Mouse (Mus musculus): ENCODE measurements around the gene Vipr2.

Vipr2 gene

DNA sequence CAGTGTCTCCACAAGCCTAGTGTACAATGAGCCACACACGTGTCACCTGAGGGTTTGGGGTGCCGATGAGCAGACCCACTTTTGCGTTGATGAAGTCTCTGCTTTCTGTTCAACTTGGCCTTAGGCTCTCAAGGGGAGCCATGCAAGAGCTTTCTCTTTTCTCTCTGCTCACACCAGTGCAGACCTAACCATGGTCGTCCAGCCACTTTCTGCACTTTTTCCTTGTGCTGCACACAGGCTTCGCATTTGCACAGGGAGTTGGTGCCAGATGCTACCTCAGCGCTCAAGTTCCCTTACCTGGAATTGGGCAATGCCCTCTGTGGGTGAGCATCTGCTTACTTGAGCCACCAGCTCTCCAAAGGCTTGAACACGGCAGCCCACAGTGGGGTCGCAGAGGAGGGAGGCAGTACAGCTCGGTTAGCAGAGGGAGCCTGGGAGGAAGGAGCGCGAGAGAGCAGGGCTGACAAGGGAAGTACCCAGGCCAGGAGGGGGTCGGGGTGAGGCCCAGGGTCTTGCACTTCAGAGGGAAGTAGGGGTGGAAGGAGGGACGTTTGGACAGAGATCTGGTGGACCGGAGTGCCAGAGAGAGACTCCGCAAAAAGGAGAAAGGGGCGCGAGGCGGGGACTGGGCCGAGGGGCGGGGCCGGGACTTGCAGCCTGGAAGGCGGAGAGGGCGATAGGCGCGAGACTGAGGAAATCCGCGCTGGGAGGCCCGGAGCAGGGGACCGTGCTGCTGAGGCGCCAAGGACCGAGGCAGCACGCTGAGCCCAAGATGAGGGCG, at the start of gene Vipr2:
Gene Vipr2 (plus strand): TSS at position 653 of the 781 bp plus-strand sequence.
- peak; percentile 23 to 61 for DNase-seq

DNA sequence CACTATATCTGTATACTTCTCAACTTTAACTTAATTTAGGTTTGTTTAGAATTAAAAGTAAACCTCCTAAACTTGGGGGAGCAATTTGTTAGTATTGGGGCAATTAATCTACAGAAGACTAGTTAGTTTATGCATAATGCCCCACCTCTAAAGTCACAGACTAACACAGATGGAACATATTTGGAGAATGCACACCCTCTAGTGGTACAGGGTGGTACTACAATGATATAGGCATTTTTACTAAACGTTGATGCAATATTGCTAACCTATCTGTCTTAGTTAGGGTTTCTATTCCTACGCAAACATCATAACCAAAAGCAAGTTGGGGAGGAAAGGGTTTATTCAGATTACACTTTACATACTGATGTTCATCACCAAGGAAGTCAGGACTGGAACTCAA, 49.4 kb upstream of the Vipr2 start:
- no peak for DNase-seq

DNA sequence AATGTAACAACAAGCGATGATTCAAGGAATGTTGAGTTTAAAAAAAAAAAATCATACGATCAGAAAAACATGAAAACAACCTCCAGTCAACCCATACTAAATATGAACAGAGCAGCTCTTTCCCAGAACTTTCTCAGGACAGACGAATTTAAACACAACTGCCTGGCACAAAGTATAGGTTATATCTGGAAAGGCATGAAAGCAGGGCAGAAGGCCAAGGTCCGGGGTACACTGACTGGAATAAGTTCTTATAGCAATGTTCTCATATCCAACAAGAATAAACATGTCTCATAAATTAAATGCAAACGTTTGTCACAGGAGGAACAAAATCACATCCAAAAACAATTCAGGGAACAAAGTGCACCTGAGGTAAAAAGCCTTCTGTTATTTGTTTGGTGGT, 42.2 kb upstream of the Vipr2 start:
- DNase-seq, result no peak

DNA sequence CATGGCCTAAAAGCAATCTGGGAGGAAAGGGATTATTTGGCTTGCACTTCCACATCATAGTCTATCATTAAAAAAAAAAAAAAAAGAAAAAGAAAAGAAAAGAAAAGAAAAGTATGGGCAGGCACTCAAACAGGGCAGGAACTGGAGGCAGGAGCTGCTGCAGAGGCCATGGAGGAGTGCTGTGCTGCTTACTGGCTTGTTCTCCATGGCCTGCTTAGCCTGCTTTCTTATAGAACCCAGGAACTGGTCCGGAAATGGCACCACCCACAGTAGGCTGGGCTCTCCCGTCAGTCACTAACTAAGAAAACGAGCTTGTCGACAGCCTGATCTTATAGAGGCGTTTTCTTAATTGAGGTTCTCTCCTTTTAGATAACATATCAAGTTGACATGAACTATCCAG, 32.7 kb upstream of the Vipr2 start:
- no peak for DNase-seq

DNA sequence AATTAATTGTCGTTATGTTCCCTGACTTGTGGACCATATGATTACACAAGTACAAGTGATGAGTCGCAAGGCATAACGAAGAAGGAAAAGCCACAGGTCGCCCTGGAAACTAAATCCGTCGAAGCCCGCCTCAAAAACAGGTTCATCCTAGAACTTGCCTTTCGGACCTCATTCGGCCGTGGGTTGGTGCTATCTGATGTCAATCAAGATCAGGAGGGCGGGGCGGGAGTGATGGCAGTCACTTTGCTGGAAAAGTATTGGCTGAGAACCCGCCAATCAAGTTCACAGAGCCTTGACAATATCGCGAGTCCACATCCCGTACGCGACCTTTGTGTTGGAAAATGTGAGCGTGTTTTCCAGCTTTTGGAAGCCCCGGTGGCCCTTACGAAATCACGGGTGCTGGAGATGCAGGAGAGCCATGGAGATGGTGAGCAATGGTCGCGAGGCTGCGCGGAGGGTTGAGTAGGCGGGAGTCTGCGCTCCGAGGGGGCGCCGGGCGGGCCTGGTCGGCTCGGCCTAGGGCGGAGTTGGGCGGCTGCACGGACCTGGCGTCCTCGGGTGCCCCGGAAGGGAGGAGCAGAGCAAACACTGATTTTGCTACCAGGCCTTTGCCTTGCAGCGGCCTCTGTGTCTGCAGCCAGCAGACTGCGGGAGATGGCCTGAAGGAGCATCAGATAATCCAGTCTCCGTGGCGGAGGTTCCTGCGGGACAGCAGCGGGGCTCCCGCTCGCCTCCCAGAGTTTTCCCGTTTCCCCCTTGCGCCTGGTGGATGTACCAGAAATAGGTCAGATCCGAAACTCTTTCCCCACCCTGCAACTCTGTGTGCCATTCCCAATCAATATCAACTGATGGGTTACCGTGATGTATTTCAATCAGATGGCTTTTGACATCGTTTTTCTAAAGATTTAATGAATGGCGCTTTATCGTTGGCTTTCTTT, 29.8 kb upstream of the Vipr2 start, which contains the start of gene Zfp386:
Gene Zfp386 (plus strand): TSS at position 285 of the 938 bp plus-strand sequence.
- peak; percentile 99 to 100 for DNase-seq

DNA sequence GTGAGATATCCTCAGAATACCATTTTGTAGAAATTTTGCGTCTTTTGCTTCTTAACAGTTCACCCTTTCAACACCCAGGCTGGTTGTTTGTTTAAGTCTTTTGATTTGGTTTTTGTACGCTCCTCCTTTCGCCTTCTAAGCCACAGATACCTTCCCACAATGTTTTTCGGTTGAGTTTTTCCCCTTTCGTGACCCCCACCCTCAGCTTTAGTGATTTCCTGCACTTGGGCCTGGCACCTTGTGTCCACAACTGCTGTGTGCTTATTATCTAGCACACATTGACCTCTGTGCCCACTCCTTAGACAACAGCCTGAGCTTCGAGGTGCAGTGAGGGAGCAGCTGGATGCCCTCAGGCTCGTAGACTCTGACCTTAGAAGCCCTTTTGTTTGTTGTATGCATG, 28.8 kb upstream of the Vipr2 start:
- DNase-seq, result no peak

DNA sequence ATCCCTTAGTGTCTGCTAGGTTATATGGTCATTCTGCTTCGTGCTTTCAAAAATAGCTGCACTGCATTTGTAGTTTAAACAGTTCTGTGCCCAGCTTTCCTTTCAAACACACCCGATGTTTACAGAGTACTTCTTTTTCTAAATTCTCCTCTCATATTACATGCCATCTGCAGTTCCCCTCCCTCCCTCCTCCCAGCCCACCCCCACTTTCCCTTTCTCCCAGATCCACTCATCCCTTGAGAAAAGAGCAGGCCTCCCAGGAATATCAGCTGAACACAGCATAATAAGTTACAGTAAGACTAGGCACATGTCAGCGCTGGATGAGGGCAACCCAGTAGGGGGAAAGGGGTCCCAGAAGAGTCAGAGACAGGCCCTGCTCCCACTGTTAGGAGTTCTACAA, 28.3 kb upstream of the Vipr2 start:
- no peak for DNase-seq

DNA sequence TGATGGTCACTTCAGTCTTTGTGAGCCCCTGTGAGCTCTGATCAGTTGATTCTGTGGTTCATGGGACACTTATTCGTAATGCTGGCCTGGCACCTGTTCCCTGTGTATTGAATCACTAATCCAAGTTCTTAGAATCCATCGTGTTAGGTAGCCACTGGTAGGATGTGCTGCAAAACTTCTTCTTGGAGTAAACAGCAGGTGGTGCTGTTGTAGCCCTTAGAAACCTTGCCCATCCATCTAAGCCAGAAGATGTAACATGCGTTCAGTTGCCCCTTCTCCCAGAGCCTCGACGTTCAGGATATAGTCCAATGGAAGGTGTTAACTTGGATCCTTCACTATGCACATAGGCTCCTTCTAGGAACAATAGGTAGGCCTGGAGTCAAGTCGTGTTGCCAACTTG, 27.8 kb upstream of the Vipr2 start:
- peak in 1 of 2 experiments; percentile 20 for DNase-seq

DNA sequence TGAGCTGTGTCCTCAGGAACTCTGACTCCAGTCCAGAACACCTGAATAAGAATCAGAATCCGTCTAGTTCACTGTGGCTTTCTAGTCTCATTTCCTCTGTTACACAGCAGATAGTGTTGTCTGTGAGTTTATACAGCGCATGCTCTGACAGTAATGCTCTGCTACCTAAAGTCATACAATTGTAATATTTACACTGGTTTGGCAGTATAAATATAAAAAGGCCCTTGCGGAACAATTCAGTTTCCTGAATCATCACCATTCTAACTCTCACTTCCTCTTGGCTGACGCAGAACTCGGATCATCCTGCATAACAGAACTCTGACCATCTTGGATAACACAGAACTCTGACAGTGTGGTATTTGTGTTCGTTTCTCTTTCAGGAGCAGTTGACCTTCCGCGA, 23.2 kb upstream of the Vipr2 start:
- no peak for DNase-seq

DNA sequence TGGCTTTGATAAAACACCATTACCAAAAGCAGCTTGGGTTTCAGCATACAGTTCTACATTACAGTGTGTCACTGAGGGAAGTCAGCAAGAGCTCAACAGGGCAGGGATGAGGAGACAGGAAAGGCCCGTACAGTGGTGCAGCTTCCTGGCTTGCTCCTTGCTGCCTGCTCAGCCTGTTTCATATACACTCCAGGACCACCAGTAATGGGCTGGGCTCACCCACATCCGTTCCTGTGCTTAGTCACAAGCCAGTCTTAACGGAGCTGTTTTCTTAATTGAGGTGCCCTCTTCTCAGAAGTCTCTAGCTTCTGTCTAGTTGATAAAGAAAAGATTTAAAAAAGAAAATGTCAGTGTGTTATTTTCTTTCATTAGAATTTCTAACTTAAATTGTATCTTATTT, 21.4 kb upstream of the Vipr2 start:
- no peak for DNase-seq

DNA sequence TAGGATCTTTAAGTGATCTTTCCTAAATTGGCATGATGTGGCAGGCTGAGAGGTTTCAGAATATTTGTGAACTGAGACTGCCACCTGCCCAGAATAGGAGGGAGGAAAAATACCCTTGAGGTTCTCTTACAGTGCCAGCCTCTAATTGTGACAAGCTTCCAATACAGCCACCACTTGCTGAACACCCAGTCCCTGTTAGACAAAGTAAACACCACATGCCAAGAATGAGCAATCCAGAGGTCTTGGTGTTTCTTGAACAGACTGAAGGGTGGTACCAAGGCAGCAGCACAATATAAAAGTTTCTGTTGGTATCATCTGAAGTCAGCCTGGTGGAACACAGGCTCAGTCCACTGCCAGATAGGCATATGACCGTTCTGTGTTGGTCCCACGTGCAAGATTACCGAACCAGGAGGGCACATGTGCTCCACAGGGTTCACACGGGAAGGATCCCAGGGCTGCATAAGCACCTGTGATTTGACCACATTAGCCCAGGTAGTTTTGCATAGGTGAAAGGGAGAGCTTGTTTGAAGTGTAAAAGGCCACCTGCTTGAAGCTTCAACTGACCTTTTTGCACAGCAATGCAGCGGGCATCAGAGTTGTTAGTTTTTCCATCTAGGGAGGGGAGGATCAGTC, 15.8 kb upstream of the Vipr2 start:
- no peak for DNase-seq

DNA sequence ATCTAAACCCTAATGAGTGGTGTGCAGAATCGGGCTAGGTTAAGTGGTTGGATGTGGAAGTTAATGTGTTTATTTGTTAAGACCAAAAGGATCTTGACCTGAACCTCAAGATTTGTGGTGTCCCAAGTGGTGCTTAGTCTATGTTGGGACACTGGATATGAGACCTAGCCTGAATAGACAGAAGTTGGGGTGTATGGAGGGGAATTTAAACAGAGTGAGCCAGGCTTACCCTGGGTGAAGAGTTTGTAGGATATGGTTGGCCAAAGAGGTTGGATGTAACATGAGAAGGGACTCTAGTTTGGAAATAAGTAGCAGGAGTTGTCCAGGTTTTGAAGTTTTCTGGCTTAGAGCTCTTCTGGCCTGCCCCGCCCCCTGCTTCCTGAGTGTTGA, 15.3 kb upstream of the Vipr2 start:
- no peak for DNase-seq

DNA sequence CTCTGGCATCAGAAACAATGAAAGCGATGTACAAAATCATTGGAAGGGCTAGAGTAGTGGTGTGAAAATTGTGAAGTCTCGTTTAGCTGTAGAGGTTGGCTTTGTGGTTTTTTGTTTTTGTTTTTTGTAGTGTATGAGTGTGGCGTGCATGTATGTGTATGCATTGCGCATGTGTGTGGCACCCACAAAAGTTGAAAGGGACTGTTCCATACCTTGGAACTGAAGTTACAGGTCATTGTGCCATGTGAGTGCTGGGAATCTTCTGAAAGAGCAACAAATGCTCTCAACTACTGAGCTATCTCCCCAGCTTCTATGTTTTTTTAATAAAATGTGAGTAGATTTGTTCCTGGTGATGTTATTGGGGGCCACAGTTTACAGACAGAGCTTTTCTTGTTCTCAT, 14.5 kb upstream of the Vipr2 start:
- DNase-seq, result no peak

DNA sequence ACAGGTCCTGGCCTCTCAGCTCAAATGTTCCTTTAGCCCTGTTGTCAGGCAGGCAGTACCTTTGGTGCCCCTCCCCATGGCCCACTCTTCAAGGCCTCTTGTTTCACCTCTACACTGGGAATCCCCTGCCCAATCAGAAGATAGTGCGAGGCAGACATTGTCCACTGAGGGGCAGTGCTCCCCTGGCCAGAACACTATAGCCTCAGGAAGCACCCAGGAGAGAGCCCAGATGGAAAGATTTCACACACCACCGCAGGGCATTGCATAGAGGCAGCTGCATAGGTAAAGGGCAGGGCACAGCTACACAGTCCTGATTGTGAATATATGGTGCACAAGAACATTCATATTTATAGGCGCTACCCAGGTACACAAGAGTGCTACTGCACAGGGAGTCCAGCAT, 6.5 kb upstream of the Vipr2 start:
- peak in 1 of 2 experiments; percentile 32 for DNase-seq

DNA sequence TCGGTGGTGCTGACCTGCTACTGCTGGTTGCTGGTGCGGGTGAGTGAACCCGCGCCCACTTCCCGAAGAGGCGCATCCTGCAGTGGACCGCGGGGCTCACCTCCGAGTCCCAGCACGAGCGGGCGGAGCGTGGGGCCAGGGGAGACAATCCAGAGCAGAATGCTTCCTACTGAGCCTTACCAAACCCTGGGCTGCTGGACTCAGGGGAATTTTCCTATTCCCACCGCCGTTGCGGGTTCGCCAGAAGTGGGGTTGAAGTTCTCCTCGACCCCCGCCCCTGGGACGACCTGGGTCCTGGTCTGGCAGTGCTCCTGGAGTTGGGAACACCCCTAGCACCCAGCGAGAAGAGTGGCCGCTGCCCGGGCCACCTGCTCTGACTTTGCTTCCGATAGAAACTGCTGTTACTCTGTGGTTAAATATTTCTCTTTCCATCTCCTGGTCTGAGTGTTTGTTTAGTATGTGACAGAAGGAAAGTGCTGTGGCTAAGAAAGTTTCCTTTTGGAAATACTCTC, 385 bp downstream of the Vipr2 start:
- DNase-seq, result no peak

DNA sequence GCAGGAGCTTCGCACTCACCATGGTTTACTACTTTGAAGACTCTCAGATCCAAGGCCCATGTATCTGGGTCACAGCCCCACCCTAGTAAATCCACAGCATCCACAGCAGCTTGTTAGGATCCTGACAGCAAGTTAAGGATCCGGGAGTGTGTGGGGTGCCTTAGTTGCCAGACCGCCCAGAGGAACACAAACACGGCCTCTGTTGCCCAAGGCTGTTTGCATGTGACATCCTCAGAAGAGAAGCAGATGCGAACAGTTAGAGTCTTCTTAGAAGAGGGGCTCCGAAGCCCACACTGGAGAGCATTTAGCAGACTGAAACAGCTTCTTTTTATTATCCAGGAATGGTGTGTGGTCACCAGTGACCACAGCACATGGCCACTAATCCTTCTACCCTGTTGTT, 5.6 kb downstream of the Vipr2 start:
- no peak for DNase-seq

DNA sequence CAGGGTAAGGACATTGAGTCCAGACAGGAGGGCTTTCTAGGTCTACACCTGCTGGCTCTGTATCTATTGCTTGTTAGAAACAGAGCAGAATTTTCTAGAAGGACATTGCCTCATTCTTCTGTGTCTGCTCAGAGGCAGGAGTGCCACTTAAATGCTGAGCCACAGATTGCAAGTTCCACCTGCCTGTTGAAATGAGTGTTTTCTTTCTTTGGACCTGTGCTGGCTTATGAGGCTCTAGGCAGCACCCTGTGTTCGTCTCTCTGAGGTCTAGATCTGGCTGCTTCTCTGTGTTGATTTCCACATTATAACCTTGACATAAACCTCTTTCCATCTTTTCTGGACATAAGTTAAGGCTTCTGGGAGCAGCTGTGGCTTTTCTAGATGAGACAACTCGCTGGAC, 6.8 kb downstream of the Vipr2 start:
- DNase-seq, result no peak

DNA sequence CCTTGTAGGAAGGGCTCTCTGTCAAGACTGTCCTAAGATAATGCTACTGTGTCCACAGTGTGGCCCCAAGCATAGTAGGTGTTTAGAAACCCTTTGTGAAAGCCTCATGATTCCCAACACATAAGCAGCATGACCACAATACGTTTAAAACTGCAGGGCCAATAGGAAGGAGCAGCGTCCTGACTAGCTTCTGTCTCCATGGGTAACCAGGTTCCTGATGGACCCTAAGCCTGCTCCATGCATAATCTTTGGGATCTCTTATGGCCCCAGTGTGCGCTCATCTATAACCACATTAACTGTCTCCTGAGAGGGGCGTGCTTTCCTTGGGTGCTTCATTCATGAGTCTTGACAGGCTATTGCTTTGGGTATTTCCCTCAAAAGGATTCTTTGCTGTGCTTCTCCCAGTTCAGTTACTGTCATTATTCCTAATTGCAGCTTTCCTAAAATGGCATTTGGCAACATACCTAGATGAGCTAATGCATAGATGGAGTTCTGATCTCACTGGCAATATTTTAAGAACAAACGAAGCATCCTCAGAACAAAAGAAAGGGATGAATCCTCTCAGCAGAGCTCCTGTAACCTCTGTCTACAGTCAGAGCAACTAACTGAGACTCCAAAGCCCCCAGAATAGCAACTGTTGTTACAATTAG, 9.6 kb downstream of the Vipr2 start:
- no peak for DNase-seq

DNA sequence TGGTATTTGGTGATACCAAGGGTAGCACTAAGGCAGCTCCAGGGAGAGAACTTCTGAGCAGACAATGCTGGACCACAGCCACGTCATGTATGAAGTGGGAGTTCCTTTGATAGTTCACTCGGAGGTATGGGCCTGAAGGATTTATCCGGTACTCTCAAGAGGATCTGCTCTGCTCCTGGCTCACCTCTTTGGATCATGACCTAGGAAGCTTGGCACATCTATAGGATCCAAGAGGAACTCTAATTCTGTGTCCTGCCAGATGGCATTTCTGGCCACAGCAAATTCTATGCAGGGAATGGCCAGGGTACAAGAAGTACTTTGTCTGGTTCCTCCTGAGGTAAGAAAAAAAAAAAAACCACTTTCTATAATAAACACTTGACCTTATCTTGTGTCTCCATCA, 12.3 kb downstream of the Vipr2 start:
- DNase-seq, result no peak

DNA sequence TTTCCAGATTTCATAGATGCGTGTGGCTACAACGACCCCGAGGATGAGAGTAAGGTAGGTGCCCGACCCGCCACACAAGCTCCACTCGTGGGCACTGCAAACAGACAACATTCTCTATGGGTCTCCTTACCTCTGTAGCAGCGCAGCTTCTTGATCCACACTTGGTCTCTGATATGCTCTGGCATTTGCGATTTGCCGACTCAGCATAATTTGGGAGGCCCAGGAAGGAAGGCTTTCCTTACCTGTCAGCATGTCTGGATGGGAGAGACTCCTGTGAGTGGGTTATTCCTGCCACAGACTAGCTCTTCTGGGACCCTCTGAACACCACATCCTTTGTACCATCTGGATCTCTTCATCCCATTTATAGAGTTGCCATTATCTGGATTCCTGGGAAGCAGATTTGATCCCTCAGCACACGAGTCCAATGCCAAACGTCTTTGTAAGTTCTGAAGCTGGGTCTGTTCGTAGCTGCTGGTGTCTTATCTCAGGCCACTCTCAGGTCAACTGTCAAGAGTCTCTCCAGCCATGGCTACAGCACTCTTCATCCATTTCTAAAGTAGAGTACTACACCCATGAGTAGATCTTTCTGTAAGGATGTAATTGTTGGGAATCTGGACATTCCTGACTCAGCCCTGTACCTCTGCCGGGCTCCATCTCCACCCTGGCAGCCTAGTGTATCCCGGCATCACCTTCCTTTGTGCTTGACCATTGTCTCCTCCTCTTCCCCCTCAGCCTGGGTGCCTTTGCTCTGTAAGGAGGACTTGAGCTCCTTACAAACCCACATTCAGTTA, 17.4 kb downstream of the Vipr2 start:
- DNase-seq, result no peak

DNA sequence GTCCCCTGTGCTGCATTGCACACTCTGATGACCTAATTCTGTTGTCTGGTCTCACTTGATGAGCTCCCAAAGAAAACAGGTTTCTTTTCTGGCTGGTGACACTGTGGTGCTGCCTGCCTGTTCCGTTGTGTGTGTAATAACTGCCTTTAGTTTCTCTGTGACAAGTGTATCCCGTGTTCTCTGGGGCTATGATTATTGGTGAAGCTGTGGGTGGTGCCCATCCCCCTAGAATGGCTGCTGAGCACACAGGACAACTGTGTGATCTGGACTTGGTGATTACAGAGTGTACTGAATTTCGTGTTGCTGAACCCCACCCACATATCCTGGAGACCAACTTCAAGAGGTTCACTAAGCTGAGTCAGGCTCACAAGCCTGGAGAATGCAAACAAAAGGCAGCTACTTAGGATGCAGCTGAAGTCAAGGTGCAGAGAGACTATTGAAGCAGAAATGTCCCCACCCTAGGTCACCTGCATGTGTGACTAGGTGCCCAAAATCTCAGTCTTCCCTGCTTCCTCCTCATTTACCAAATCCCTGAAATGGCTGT, 18.9 kb downstream of the Vipr2 start:
- DNase-seq, result no peak

DNA sequence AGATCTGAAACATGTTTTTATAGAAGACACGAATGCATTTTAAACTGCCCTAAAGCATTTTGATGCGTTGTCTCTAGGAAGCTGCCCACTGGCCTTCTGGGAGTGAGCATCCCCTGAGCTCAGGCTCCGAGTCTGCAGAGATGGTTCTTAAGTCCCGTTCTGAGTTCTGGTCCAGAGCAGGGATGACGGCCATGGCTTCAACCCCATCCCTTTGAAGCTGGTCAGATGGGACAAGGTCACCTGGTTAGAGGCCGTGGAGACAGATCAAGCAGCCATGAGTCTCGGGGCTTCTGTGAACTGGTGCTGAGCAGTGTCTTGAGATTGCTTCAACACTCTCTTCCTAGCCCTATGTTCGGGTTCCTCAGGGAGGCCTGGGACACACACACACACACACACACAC, 19.6 kb downstream of the Vipr2 start:
- DNase-seq, result no peak

Measured in kidney, postnatal 36 days (tissue).